Comparison of ENCODE assay signal across 24 mouse cellular contexts in the genomic region with DNA sequence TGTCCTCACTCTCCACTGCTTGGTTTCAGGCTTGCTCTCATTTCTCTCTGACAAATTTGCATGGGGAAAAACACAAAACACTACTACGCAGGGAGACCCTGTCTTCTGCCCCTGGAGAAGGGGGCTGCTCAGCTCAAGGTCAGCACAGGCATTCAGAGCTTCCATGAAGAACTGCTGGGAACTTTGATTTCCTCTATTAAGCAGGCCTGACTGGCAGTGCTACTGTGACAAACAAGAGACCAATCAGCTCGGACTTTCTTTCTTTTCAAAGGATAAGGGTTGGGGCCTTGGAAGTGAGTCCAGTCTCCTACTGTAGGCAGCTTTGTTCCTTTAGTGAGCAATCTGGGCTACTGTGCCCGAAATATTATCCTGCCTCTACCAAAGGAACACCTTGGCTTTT.
DNase-seq lines count a peak whose midpoint lies in the region; ATAC-seq and TF ChIP-seq lines count a peak whose summit lies in the region.
"Had no signal": no experiment of that assay in that cellular context is flagged by ENCODE, and none has a peak within 500 bp of the region (broad histone marks: within the 10 kb centered on the region; RNA-seq: fewer than 3 reads in every experiment).

No protein-coding gene starts in this region.

- no peak overlapping the region for H3K27ac ChIP-seq in midbrain, embryonic 13.5 days
- H3K27ac ChIP-seq in midbrain, embryonic 16.5 days (ENCODE audit: low read length): no peak overlapping the region
- H3K27ac ChIP-seq in forebrain, embryonic 12.5 days: no peak overlapping the region
- no peak overlapping the region for H3K27ac ChIP-seq in forebrain, postnatal 0 days (ENCODE audit: low read depth, low read length)
- H3K27ac ChIP-seq: embryonic facial prominence, embryonic 13.5 days; gastrocnemius, adult 2 months; heart, embryonic 10.5 days; limb, embryonic 12.5 days; liver, embryonic 12.5 days; stomach, embryonic 15.5 days had no signal

- H3K4me3 ChIP-seq in midbrain, embryonic 13.5 days (replicated peaks): no peak overlapping the region
- no peak overlapping the region for H3K4me3 ChIP-seq in midbrain, embryonic 16.5 days (ENCODE audit: low read depth, low read length)
- no peak overlapping the region for H3K4me3 ChIP-seq in forebrain, embryonic 12.5 days (replicated peaks)
- no peak overlapping the region for H3K4me3 ChIP-seq in forebrain, postnatal 0 days (ENCODE audit: low read depth, low read length)
- H3K4me3 ChIP-seq: embryonic facial prominence, embryonic 13.5 days; erythroblast, embryonic 14.5 days; gastrocnemius, adult 2 months; heart, embryonic 10.5 days; limb, embryonic 12.5 days; liver, embryonic 12.5 days; megakaryocyte, embryonic 14.5 days; stomach, embryonic 15.5 days had no signal

- 0 out of 2 replicates have a peak, but pooled peaks have one; percentile 24 for ATAC-seq in midbrain, embryonic 13.5 days
- no peak for ATAC-seq in midbrain, embryonic 16.5 days
- ATAC-seq in forebrain, embryonic 12.5 days (ENCODE audit: low FRiP score): peak; percentile 46; the same call in 1 of the 2 replicates
- peak; percentile 43 for ATAC-seq in forebrain, postnatal 0 days
- ATAC-seq: liver, embryonic 12.5 days had no signal

- peaks cover 41% of the 10 kb centered on the region for H3K27me3 ChIP-seq in midbrain, embryonic 13.5 days
- H3K27me3 ChIP-seq in midbrain, embryonic 16.5 days (ENCODE audit: control insufficient read depth, insufficient read depth, low read depth, low read length): peaks cover 3% of the 10 kb centered on the region; the same call in 1 of the 2 replicates
- H3K27me3 ChIP-seq in forebrain, embryonic 12.5 days: peaks cover 18% of the 10 kb centered on the region
- peaks cover 3% of the 10 kb centered on the region; the same call in 1 of the 2 replicates for H3K27me3 ChIP-seq in forebrain, postnatal 0 days (ENCODE audit: insufficient read depth, low read length)
- H3K27me3 ChIP-seq: embryonic facial prominence, embryonic 13.5 days; limb, embryonic 12.5 days; liver, embryonic 12.5 days; stomach, embryonic 15.5 days had no signal

- H3K9ac ChIP-seq in midbrain, embryonic 13.5 days (replicated peaks): no peak overlapping the region
- H3K9ac ChIP-seq in midbrain, embryonic 16.5 days (ENCODE audit: low read depth, low read length): no peak overlapping the region
- H3K9ac ChIP-seq in forebrain, embryonic 12.5 days: no peak overlapping the region
- H3K9ac ChIP-seq in forebrain, postnatal 0 days: no peak overlapping the region
- H3K9ac ChIP-seq: embryonic facial prominence, embryonic 13.5 days; limb, embryonic 12.5 days; liver, embryonic 12.5 days; stomach, embryonic 15.5 days had no signal

- 31% methylated on average over 3 of the region's 3 CpGs for WGBS in midbrain, embryonic 13.5 days
- WGBS in midbrain, embryonic 16.5 days: 29% methylated on average over 3 of the region's 3 CpGs
- WGBS in forebrain, embryonic 12.5 days: 21% methylated on average over 3 of the region's 3 CpGs
- 26% methylated on average over 3 of the region's 3 CpGs for WGBS in forebrain, postnatal 0 days

- no peak for TF ChIP-seq CTCF in forebrain, postnatal 0 days (IDR thresholded peaks at IDR 0.05; ENCODE audit: low read depth)

- 0 out of 2 replicates have a peak, but pooled peaks cover 2% of the 10 kb centered on the region for H3K4me1 ChIP-seq in midbrain, embryonic 13.5 days (replicated peaks)
- no peaks in the 10 kb centered on the region for H3K4me1 ChIP-seq in midbrain, embryonic 16.5 days (ENCODE audit: control insufficient read depth, insufficient read depth, low read length)
- peaks cover 13% of the 10 kb centered on the region for H3K4me1 ChIP-seq in forebrain, embryonic 12.5 days
- no peaks in the 10 kb centered on the region for H3K4me1 ChIP-seq in forebrain, postnatal 0 days (ENCODE audit: insufficient read depth)
- H3K4me1 ChIP-seq: liver, embryonic 12.5 days; megakaryocyte, embryonic 14.5 days; stomach, embryonic 15.5 days had no signal

- DNase-seq in forebrain, postnatal 0 days: no peak
- DNase-seq in adrenal gland, postnatal 25 days: no peak
- DNase-seq in embryo, embryonic 10 days (ENCODE audit: low spot score): no peak
- no peak for DNase-seq in adipocyte (ENCODE audit: low spot score)
- DNase-seq: adrenal gland, postnatal 36 days; cerebellum, adult 11 months; cerebellum, adult 9-11 months; gastrocnemius, adult 2 months; heart, postnatal 4 days; kidney, adult 2 months; kidney, postnatal 10 days; lung, adult 18-20 months; thymus, adult 18-20 months; thymus, postnatal 4 days had no signal

- no peaks in the 10 kb centered on the region for H3K36me3 ChIP-seq in midbrain, embryonic 13.5 days
- no peaks in the 10 kb centered on the region for H3K36me3 ChIP-seq in midbrain, embryonic 16.5 days (ENCODE audit: control insufficient read depth, insufficient read depth, low read length)
- no peaks in the 10 kb centered on the region for H3K36me3 ChIP-seq in forebrain, embryonic 12.5 days (replicated peaks)
- no peaks in the 10 kb centered on the region for H3K36me3 ChIP-seq in forebrain, postnatal 0 days (ENCODE audit: insufficient read depth)
- H3K36me3 ChIP-seq: heart, embryonic 10.5 days; liver, embryonic 12.5 days; stomach, embryonic 15.5 days had no signal

- no peak overlapping the region for H3K4me2 ChIP-seq in midbrain, embryonic 13.5 days (replicated peaks)
- H3K4me2 ChIP-seq in midbrain, embryonic 16.5 days (ENCODE audit: low read length): no peak overlapping the region
- no peak overlapping the region for H3K4me2 ChIP-seq in forebrain, embryonic 12.5 days
- H3K4me2 ChIP-seq in forebrain, postnatal 0 days (ENCODE audit: low read depth): no peak overlapping the region
- H3K4me2 ChIP-seq: embryonic facial prominence, embryonic 13.5 days; limb, embryonic 12.5 days; liver, embryonic 12.5 days; stomach, embryonic 15.5 days had no signal

- no peaks in the 10 kb centered on the region for H3K9me3 ChIP-seq in midbrain, embryonic 13.5 days
- no peaks in the 10 kb centered on the region for H3K9me3 ChIP-seq in midbrain, embryonic 16.5 days (replicated peaks; ENCODE audit: control insufficient read depth, low read length, poor library complexity, severe bottlenecking)
- H3K9me3 ChIP-seq in forebrain, embryonic 12.5 days: no peaks in the 10 kb centered on the region
- no peaks in the 10 kb centered on the region for H3K9me3 ChIP-seq in forebrain, postnatal 0 days (ENCODE audit: low read length)
- H3K9me3 ChIP-seq: embryonic facial prominence, embryonic 13.5 days; heart, embryonic 10.5 days; limb, embryonic 12.5 days; liver, embryonic 12.5 days; stomach, embryonic 15.5 days had no signal
